Mouse (Mus musculus): Measurements from ENCODE around the gene Ptpn13.
A peak's percentile ranks its signal among the peaks of the same experiment; 100 is the strongest.

The Ptpn13 gene

DNA sequence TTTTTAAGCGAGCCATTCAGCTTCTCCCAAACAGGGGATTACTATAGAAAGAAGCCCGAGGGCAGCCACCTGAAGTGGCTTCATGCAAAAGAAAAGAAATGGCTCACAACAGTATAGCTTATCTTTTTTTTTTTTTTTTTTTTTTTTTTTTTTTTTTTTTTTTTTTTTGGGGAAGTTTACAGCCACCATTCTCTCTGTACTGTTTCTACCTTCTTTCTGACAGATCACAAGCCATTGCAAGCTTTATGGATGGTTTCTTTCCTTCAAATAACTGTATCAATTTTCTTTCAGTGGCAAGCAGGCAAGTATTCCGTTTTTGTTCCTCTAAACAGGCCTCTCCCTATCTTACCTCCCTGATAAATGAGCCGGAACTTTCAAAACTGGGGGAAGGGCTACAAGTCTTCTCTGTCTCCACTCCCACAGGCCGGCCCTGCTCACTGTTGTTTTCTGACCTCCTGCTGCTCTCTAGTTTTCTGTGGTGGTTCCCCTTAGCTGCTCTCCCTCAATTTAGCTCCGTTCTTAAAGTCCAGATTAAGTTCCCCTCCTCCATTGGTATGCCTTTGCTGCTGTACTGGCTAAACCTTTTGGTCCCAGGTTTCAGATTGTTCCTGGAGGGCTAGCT lies 1.6 kb upstream of the Ptpn13 start:
- no peak for DNase-seq

DNA sequence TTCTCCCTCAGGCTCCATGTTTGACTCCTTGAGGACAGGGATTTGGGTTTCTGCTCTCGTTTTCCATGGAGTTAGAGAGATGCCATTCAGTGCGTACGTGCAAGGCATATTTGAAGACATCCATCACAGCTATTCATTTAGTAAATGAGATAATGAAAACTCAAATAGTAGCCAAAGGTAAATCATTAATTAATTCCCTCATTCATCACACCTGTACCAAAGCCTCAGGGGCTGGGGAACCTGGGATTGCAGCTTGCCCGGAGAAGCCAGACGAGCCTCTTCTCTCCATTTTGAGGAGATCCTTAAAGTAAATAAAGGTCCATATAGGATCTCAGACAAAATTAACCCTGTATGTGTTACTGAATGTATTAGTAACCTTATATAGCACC lies 1.1 kb upstream of the Ptpn13 start:
- DNase-seq = no peak

DNA sequence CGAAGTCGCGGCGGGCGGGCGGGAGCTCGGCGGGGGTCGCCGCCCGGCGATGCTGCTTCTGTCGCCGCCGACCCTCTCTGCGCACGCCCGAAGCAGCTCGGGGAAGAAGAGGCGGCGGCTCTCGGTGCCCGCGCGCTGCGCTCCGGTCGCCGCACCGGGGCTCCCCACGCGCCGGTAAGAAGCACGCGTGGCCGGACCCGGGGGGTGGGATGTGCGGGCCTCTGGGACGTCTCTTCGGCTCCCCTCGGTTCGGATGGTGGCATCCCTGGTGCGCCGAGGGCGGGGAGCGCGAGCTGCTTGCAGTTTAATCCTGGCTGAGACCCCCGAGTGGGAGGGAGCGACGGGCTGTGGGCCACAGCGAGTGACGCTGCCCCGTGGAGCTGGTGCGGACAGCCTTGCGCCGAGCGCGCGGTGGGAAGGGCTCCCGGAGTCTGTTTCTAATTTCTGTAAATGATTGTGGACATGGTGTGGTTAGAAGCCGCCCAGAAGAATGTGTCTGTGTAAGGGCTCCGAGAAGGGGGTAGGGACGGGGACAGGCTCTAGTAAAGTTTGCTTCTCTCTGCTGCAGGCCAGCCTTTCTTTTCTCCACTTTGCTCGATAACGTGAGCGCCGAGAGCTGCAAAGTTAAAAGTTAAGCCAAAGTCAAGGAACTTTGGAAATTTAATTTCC lies 505 bp downstream of the Ptpn13 start:
- DNase-seq = peak; percentile 29 to 39

DNA sequence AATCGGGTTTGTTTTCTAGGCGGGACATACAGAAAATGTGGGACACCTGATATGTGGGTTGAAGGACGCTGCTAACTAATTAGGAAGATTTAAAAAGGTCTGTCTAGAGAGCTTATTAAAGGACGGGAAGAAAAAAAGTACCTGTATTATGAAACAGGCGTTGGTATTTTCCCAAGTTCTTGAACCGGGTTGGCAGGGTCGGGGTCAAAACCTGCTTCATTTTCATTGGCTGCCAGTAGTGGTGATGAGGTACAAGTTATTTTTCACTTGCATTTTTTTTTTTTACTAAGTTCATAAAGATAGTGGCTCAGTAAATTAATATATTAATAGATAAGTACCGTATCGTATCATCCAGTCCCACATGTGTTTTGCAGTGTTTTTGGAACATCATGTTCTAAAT lies 1.3 kb downstream of the Ptpn13 start:
- DNase-seq = no peak

DNA sequence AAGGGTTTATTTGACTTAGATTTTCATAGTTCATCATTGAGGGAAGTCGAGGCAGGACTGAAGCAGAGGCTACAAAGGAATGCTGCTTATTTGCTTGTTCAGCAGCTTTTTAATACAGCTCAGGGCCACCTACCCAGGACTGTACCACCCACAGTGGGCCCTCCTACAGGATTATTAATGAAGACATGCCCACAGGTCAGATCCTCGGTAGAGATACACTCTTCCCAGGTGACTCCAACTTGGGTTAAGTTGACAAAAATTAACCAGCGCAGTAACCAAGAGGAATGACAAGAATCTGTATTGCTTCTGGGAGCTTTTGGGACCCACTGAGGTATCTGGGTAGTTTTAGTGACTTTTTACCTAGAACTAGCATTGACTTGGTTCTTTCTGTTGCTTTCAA lies 6.0 kb downstream of the Ptpn13 start:
- no peak for DNase-seq

DNA sequence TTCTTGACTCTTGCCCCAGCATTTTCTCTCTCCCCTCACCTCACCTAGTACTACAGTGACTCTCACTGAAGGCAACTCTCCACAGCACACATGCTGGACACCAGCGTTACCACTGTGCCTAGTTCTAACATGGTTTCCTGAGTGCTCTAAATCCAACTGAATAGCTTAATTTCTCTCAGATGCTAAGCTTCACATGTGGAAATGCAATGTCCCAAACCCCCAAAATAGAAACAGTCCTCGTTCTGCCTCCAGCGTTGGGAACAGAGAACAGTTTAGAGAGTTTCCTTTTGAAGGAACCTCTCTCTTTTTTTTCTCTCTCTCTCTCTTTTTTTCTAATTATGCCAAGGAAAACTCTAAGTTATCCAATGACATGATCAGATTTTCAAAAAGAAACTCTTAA lies 6.5 kb downstream of the Ptpn13 start:
- no peak for DNase-seq

DNA sequence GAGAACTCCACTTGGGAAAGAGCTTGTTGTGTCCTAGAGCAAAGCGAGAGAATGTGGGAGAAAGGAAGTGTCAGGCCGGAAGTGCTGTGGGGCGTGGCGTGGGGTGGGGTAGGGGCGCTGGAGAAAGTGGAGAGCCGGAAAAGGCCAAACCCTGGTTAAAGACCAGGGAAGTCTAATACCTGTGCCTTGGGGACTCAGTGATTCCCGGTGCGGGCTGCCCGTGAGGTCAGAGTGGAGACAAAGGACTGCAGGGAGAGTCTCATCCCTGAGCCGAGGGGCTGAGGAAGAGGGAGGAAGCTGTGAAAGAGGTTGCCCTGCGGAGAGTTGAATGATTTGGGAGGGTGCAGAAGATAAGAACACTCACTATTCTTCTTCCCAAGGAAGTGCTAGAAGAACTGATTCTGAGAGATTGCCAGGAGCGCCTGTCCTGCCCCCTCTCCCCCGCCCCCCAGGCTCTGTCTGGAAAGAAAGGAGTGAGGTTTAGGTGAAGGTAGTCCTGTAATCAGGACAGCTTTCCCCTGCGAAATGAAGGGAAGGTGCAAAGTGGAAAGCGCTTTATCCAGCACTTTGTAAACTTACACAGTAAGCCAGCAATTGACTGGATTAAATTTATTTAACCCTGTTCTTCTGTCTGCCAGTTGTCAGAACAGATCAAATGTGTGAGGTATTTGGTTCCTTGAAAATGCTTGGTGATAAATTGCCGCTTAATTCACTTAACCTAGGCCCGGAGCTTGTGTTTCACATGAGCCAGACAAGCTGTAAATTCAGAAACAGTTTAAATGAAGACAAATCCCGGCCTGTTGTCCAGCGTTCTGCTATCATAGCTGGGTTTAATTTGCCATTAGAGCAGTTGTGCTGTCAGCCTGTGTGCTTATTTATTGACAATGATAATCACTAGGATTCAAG lies 11.3 kb downstream of the Ptpn13 start:
- no peak for DNase-seq

DNA sequence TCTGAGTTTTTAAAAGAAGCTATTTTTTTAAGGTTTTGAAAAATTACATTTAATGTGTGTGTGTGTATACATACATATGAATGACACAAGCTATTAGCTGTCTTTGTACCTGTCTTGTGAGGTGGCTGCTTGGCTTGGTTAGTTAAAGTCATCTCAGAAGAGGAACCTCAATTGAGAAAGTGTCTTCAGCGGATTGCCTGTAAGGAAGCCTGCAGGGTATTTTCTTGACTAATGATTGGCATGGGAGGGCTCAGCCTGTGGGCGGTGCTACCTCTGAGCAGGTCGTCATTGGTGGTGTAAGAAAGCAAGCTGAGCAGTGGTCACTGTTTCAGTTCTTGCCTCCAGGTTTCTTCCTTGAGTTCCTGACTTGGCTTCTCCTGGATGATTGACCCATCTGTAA lies 12.7 kb downstream of the Ptpn13 start:
- DNase-seq = no peak

DNA sequence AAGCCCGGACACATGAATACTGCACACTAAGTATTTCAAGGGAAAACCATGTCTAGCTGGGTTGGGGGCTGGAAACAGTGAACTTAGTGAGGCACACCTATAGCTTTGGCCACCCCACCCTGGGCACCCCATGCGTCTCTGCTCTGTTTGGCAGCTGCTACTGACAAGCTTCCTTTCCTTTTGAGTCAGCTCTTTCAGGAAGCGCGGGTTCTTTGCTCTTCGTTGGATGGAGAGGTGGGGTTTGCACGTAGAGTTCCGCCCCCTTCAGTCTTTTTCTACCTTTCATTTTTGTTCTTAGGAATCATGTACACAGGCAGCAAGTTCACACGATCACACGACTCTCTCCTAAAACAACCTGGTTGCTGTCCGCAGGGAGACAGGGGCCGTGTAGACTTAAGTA lies 14.2 kb downstream of the Ptpn13 start:
- no peak for DNase-seq

DNA sequence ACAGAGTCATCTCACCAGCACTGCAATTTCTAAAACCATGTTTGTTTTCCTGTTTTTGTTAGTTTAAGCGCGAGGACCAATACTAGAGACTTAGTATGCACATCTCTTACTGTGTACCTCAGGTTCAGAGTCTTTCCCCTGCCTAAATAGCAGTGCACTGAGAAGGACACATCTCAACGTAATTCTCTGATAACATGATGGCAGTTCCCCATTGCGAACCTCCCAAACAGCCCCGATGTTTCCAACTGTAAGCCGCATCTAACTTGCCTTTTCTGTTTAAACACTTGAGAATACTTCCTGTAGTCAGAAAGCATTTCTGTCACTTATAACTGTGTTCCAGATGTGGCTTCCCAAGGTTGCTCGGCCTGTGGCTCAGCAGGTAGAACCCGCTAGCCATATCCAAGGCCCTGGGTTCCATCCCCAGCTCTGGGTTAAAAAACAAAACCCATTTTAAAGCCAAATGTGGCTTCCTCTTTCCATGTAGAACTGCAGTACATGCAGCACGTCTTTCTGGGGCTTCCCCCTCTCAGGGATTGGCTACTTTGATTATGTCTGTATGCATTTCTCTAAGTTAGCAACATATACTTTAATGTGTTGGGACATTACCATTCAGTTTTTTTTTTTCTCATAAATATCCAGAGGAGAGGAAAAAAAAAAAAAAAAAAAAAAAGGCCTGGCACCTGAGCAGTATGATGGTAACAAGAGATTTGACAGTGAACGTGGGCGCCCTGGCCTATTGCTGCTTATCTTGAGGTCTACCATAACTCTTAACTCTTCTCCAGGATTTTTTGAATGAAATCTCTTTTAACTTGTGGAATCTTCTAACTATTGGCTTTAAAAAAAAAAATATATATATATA lies 15.7 kb downstream of the Ptpn13 start:
- no peak for DNase-seq

DNA sequence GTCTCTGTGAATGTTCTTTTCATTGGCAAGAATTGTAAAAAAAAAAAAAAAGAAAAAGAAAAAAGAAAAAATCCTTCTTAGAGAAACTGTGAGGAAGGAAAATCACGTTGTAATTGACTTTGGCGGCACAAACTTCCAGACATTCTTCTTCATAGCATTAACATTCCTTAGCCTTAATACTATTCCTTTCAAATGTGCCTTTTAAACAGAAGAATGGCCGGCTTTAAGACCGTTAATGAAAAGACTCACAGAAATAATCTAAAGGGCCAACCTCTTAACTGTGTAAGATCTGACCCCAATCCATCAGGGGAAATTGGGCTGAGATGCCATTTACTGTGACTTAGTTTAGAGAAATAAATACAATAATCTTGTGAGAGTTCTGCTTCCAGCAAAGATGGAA lies 16.7 kb downstream of the Ptpn13 start:
- DNase-seq = no peak

DNA sequence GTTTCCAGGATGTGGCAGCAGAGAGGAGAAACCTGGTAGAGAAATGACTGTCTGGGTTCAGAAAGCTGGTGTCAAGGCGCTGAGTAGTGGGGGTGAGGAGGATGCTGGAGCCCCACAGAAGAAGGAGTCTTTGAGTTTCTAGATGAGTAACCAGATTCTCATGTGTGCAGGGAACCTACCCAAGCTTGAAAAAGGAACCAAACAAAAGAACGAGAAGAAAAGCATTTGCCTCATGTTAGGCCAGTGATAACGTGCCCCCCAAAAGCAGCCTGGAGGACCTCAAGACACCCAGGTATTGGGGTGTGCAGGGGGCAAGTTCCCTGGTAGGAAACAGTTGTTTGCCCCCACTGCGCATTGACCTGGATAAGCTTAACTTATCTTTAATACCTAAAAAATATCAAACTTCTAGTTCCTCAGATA lies 17.3 kb downstream of the Ptpn13 start:
- no peak for DNase-seq

DNA sequence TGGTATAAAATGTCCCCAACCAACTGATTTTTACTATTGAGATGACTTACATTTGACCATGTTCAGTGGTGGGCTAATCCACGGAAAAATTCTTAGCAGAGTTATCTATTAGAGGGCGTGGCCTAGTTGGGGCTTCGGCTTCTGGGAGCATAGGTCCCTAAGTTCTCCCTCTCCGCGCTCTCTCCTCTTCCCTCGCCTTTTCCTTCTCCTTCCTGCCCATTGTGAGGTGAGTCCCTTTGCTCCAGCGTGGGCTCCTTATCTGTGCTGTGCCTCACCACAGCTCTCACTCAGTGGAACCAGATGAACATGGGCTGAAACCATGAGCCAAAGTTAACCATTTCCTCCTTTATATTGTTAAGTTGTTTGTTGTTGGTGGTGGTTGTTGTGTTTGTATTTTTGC lies 17.9 kb downstream of the Ptpn13 start:
- no peak for DNase-seq

DNA sequence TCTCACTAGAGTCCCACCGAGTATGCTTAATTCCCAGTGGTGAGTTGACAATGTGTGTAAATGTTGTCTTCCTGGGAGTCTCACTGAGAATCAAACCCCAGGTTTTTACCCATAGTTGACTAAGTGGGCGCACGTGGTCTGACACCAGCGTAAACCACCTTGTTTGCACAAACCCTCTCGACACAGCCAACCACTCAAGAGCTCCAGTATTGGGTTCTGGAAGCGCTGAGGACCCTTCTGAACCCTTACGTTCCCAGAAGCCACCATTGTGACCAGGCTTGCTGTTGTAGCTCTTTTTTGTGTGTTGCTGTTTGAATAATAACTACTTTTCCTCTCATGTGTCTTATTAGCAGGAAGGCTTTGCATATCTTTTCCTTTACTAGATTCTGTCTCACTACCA lies 20.4 kb downstream of the Ptpn13 start:
- no peak for DNase-seq

DNA sequence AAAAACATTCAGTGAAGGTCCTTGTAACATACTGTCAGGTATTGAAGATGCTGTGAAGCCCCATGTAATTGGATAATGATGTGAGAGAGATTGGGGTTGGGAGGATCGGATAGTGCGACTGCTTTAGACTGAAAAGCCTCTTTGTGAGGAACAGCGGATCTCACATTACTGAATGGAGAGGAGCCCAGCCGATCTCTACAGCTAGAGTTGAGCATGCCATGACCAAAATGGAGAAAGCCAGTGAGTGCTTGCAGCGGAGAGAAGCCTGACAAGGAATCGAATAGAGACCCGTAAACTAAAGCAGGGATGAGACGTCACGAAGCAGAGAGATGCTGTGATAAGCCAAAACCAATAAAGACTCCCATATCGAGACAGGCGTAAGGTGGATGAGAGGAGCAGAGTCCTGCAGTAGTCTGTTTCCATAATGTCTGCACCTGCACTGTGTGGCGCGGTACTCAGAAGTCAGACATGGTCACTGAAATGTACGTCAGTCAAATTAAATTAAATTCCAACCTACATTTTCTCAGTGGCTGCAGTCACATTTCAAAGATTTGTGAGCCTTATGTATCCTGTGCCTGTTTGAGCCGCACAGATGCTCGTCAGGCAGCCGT lies 22.9 kb downstream of the Ptpn13 start:
- DNase-seq = no peak

DNA sequence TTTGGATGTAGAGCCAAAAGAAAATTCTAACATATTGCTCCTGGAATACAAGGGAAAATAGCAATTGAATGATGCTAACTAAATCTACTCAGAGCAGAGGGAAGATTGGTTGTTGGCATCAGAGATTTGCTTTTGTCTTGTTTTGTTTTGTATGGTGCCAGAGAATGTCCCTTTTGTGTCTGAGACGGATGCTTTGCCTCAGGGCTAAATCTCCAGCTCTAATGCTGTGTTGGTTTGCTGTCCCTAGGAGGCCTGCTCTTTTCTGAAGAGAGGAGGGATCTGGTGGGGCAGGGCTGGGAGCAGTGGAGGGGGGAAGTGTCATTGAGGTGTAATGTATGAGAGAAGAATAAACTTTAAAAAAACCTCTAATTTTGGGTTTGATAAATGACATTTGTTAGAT lies 23.5 kb downstream of the Ptpn13 start:
- no peak for DNase-seq

DNA sequence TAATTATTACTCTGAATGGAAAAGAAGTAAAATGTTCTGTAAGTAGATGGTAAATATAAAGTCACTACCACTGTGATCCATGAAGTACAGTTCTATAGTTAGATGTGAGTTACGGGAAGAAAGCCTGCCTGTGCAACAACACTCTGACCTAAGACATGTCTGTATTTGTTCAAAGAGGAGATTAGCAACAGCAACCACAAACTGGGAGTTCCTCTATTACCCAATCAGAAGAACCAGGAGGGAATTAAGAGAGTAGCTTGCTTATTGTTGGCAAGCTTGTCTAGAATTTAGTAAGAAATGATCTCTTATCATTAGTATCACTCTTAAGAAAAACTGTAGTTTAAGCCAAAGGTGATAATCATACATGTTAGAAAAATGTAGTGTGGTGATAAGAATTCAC lies 25.7 kb downstream of the Ptpn13 start:
- DNase-seq = no peak

DNA sequence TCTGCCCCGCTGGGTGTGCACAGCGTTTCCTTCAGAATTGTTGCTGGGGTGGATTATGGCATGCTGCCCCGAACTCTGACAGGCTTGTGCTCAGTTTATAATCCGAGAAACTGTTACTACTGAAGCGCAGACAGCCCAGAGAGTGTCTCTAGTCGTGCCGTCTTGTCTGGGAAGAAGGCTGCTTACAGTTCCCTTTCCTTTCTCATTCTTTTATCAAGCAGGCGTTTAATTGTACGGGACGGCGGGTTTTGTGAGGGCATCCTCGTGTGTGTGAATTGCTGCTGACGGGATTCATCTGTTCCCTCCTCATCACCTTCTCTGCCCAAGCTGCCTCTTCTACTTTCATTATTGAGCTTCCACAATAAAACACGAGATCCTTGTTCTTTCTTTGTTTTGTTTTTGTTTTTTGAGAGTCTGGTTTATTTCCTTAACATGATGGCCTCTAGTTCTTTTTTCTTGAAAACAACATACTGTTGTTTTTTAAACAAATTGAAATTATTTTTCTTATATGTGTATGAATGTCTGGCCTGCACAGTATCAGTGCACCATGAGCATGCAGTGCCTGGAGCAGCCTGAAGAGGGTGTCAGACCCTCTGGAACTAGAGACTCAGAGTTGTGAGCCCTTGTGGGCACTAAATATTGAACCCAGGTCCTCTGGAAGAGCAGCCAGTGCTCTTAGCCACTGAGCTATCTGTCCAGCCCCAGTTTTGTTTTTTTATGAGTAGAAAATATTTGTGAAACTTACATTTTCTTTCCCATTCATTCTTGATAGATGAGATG lies 28.6 kb downstream of the Ptpn13 start:
- no peak for DNase-seq

DNA sequence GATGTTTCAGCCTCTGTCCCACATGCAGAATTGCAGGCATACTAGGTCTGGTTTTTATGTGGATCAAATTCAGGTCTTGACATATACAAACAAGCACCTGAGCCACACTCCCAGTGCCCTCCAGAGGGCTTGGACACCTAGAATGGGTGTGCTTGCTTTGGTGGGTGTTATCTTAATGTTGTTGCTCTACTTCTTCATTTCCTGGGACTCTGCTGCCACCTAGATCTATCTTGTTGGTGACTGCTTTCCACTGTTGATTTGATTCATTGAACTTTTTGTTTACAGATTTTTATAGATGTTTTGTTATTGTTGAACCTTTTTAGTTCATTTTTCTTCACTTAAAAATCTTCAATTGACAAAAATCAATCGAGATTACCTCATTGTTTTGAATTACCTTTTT lies 31.8 kb downstream of the Ptpn13 start:
- DNase-seq = no peak

DNA sequence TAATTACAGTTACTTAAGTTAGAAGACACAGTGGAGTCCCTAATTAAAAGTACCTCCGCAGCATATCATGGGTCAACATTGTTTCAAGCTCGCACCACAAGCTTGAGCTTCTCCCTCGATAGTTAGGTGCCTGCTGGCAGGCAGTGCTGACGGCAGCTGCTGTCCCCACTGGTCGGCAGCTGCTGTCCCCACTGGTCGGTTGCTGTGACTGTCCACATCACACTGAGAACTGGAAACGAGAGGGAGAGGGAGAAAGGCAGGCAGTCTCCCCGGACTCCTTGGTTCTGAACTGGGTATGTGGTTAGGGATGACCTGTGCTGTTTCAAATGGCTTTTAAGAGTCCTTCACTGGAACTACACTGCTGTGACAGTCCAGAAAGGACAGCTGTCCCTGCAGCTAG lies 33.4 kb downstream of the Ptpn13 start:
- no peak for DNase-seq

DNA sequence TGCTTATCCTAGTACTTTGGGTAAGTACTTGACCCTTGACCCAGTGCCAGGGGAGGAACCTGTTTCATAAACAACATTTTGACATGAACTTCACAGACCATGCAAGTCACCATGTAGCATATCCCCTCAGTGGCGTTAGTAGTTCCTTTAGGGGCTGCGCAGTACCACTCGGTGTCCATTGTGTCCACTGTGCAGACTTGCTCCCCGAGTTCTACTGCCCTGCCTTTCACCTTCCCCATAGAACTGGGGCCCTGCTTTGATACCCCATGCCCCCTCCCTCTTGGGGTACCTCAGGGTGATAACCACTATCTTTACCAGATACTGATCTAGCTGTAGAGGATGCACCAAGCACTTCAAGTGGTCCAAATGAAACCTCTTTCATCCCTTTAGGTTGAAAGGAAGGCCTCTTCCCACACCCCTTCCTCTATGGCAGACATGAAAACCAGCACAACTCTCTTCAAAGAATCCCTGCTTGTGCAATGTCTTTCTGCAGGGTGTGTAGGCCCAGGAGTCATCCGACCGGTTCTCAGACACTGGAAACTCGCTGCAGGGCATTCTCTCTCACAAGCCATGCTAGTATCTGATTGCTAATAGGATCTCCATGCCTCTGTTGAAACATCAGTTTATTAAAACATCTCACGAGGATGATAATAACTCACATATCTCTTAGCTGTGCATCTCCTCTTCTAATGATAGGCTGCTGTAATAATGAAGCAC lies 34.1 kb downstream of the Ptpn13 start:
- DNase-seq = no peak

All from cerebellum, postnatal 14 days (tissue).